Mouse (Mus musculus): ENCODE measurements around the gene Pigx. TPM values are rescaled to one million over a fixed set of nuclear protein-coding genes. Genes with fewer than 3 reads are reported as not detected.
"Not testable (repeated sequence)": the region's sequence is repeated elsewhere in the genome, so short reads cannot be mapped to it uniquely, and the experiment has no call there.

Gene Pigx
- total and polyA plus RNA-seq, 3 experiments: 12.4 to 21.2 (median 21.0) TPM

GRCm38 (mm10) chr16:32076406-32076805, 23.1 kb downstream of the Pigx start:
- Histone ChIP-seq H3K4me3 (0 out of 2 replicates have a peak overlapping the region, but pooled peaks have one; percentile 11), H3K4me1 (ENCODE audit: control insufficient read depth, insufficient read depth, low read length) (peaks cover 15% of the 10 kb centered on the region), H3K36me3 (ENCODE audit: control insufficient read depth, insufficient read depth, low read length) (peaks cover 20% of the 10 kb centered on the region), H3K27me3 (ENCODE audit: control insufficient read depth, insufficient read depth, low read length) (no peaks in the 10 kb centered on the region), H3K27ac (no peak overlapping the region), H3K9ac (ENCODE audit: low read depth, low read length) (no peak overlapping the region), H3K79me2 (replicated peaks; ENCODE audit: control insufficient read depth, insufficient read depth, low read length) (peaks cover 6% of the 10 kb centered on the region)
- 20% methylated on average over 3 of the region's 3 CpGs for WGBS
- DNase-seq: no peak
- TF ChIP-seq POLR2A (IDR thresholded peaks at IDR 0.05; ENCODE audit: insufficient read depth, low read depth, low read length) (no peak), CTCF (IDR thresholded peaks at IDR 0.05) (no peak), EP300 (IDR thresholded peaks at IDR 0.05; ENCODE audit: insufficient read depth, low read depth, low read length) (no peak)
- intact Hi-C loops (cut with DNase I): loop anchor here (5.0 kb wide), 2 partner anchors 34 to 74 kb away; partner anchors contain the start of gene Senp5

DNA sequence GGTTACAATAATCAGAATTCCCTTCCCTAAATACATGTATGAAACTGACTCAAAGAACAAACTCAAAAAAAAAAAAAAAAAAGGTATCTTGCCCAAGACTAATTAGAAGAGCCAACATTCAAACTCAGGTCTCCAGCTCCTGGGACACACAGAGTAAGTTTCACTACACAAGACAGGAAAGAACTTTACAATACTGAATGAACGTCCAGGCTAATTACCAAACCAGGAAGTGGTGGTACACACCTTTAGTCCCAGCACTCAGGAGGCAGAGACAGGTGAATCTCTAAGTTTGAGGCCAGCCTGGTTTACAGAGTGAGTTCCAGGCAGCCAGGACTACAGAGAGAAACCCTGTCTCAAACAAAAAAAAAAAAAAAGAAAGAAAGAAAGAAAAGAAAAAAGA, 23.8 kb downstream of the Pigx start:
- H3K79me2 ChIP-seq (replicated peaks; ENCODE audit: control insufficient read depth, insufficient read depth, low read length): peaks cover 6% of the 10 kb centered on the region
- WGBS: 22% methylated on average over 1 of the region's 1 CpGs
- intact Hi-C loops (cut with DNase I): loop anchor here (5.0 kb wide), 2 partner anchors 33 to 73 kb away; partner anchors contain the start of gene Senp5
- DNase-seq: no peak
- no peak overlapping the region for H3K4me3 ChIP-seq
- no peaks in the 10 kb centered on the region for H3K27me3 ChIP-seq (ENCODE audit: control insufficient read depth, insufficient read depth, low read length)
- TF ChIP-seq POLR2A (IDR thresholded peaks at IDR 0.05; ENCODE audit: insufficient read depth, low read depth, low read length) (no peak), EP300 (IDR thresholded peaks at IDR 0.05; ENCODE audit: insufficient read depth, low read depth, low read length) (no peak), CTCF (IDR thresholded peaks at IDR 0.05) (no peak)
- no peak overlapping the region for H3K27ac ChIP-seq
- peaks cover 15% of the 10 kb centered on the region for H3K4me1 ChIP-seq (ENCODE audit: control insufficient read depth, insufficient read depth, low read length)
- H3K36me3 ChIP-seq (ENCODE audit: control insufficient read depth, insufficient read depth, low read length): peaks cover 20% of the 10 kb centered on the region
- no peak overlapping the region for H3K9ac ChIP-seq (ENCODE audit: low read depth, low read length)

DNA sequence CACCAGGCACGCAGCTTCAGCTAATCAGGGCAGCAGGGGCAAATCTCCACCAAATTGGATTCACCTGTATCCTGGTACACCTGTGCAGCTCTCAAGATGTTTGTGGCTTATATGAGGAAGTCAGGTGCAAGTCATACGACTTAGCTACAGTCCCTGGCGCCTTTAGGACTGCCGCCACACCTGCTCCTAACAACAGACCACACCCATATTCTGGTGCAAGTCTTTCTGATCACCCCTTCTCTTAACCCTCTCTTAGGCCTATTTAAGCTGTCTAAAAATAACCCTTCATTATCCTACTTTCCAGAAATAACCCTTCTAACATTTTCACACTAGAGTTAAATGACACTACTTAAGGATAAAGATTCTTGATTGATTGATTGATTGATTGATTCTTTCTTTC, 29.5 kb downstream of the Pigx start:
- H3K27me3 ChIP-seq (ENCODE audit: control insufficient read depth, insufficient read depth, low read length); DNase-seq; H3K9ac ChIP-seq (ENCODE audit: low read depth, low read length); intact Hi-C loops (cut with DNase I); H3K27ac ChIP-seq; H3K36me3 ChIP-seq (ENCODE audit: control insufficient read depth, insufficient read depth, low read length); H3K4me3 ChIP-seq: not testable (repeated sequence)
- Histone ChIP-seq H3K79me2 (replicated peaks; ENCODE audit: control insufficient read depth, insufficient read depth, low read length) (peaks cover 11% of the 10 kb centered on the region), H3K4me1 (ENCODE audit: control insufficient read depth, insufficient read depth, low read length) (peaks cover 19% of the 10 kb centered on the region)
- WGBS: 69% methylated on average over 4 of the region's 4 CpGs

DNA sequence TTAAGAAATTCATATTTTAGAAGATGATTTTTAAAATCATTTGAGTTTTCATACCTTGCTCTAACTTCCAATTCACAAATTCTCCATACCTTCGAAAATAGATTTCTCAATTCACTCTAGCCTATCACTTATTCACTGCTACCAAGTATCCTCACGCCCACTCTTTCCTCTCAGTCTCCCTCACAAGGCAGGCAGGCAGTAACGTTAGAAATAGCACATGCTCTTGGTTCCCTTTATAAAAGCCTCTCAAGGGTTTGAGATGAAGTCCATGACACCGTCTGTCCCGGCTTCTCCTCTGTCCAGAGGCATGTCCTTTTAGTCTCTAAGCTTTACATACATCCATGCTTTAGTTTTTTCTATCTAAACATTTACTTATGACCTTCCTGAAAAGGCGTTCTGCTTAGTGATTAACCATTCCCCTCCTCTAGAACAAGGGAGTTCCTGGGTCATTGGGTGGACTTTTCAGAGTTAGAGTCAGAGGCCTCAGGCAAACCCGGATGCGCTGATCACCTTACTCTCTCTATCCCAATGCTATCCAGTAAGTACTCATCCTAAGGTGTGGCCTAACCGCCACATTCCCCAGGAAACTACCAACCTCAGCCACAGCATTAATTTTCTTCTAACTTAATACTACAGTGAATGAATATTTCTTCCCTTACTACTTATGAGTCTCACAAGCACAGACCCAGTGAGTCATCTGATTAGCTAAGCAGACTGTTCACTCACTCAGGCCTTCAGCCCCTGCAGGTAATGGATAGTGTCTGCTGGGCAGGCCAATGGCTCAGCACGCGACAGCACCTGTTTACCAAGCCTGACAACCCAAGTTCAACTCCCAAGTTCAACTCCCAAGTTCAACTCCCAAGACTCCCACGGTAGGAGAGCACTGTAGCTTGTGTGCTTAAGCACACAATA, 30.9 kb downstream of the Pigx start:
- intact Hi-C loops (cut with DNase I): no loop called here
- Histone ChIP-seq H3K36me3 (ENCODE audit: control insufficient read depth, insufficient read depth, low read length) (peaks cover 7% of the 10 kb centered on the region), H3K4me3 (no peak overlapping the region), H3K27me3 (ENCODE audit: control insufficient read depth, insufficient read depth, low read length) (no peaks in the 10 kb centered on the region), H3K27ac (no peak overlapping the region), H3K79me2 (replicated peaks; ENCODE audit: control insufficient read depth, insufficient read depth, low read length) (peaks cover 13% of the 10 kb centered on the region), H3K9ac (ENCODE audit: low read depth, low read length) (no peak overlapping the region), H3K4me1 (ENCODE audit: control insufficient read depth, insufficient read depth, low read length) (peaks cover 26% of the 10 kb centered on the region)
- DNase-seq: no peak
- TF ChIP-seq POLR2A (IDR thresholded peaks at IDR 0.05; ENCODE audit: insufficient read depth, low read depth, low read length): no peak
- WGBS: 61% methylated on average over 12 of the region's 12 CpGs

DNA sequence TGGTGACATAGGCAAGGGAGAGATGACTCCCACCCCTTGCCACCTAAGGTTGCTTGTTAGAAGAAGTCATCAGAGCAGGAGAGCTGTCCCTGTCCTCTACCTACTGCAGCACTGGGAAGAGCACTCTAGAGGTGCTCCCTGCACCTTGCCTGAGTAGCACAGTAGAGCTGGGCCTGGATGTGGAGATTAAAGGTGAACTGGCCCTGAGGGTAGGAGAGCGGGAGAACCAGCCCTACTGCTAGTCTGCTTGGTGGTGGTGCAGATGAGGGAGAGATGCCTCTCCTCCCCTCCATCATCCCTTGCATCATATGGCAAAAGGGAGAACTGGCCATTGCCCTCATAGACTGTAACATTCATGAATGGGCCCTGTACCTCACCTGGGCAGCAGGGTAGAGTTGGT, 32.6 kb downstream of the Pigx start:
- H3K27ac ChIP-seq: no peak overlapping the region
- DNase-seq: no peak
- peaks cover 10% of the 10 kb centered on the region for H3K79me2 ChIP-seq (replicated peaks; ENCODE audit: control insufficient read depth, insufficient read depth, low read length)
- no peak overlapping the region for H3K4me3 ChIP-seq
- intact Hi-C loops (cut with DNase I): no loop called here
- TF ChIP-seq POLR2A (IDR thresholded peaks at IDR 0.05; ENCODE audit: insufficient read depth, low read depth, low read length): no peak
- no peak for TF ChIP-seq EP300 (IDR thresholded peaks at IDR 0.05; ENCODE audit: insufficient read depth, low read depth, low read length)
- no peak for TF ChIP-seq CTCF (IDR thresholded peaks at IDR 0.05)
- H3K4me1 ChIP-seq (ENCODE audit: control insufficient read depth, insufficient read depth, low read length): peaks cover 25% of the 10 kb centered on the region
- H3K36me3 ChIP-seq (ENCODE audit: control insufficient read depth, insufficient read depth, low read length): peaks cover 3% of the 10 kb centered on the region
- H3K9ac ChIP-seq (ENCODE audit: low read depth, low read length): no peak overlapping the region
- WGBS: 96% methylated on average over 1 of the region's 1 CpGs
- H3K27me3 ChIP-seq (ENCODE audit: control insufficient read depth, insufficient read depth, low read length): no peaks in the 10 kb centered on the region

DNA sequence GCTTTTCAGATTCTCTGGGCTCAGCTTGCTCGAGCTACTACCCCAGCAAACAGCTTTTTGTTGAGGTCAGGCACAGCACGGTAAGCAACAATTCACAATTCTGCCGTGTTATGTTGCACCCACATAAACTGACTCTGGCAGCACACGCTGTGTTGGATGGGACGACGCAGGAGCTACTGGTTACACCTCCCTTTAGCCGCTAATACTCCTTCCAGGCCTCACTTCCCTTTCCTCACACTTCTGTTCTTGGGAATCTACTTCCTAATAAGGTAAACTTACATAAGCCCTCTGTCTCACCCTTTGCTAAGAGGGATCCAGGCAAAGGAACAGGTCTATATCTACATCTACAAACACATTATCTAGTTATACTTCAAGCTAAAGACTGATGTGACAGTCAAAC, 35.6 kb downstream of the Pigx start:
- WGBS: 38% methylated on average over 7 of the region's 7 CpGs
- DNase-seq: no peak
- Histone ChIP-seq H3K27me3 (ENCODE audit: control insufficient read depth, insufficient read depth, low read length) (no peaks in the 10 kb centered on the region), H3K79me2 (replicated peaks; ENCODE audit: control insufficient read depth, insufficient read depth, low read length) (peaks cover 8% of the 10 kb centered on the region), H3K27ac (no peak overlapping the region), H3K4me1 (ENCODE audit: control insufficient read depth, insufficient read depth, low read length) (peaks cover 27% of the 10 kb centered on the region), H3K36me3 (ENCODE audit: control insufficient read depth, insufficient read depth, low read length) (peaks cover 8% of the 10 kb centered on the region), H3K9ac (ENCODE audit: low read depth, low read length) (no peak overlapping the region), H3K4me3 (no peak overlapping the region)
- TF ChIP-seq POLR2A (IDR thresholded peaks at IDR 0.05; ENCODE audit: insufficient read depth, low read depth, low read length): no peak
- no peak for TF ChIP-seq CTCF (IDR thresholded peaks at IDR 0.05)
- TF ChIP-seq EP300 (IDR thresholded peaks at IDR 0.05; ENCODE audit: insufficient read depth, low read depth, low read length): no peak
- intact Hi-C loops (cut with DNase I): no loop called here
